In the genomic region with DNA sequence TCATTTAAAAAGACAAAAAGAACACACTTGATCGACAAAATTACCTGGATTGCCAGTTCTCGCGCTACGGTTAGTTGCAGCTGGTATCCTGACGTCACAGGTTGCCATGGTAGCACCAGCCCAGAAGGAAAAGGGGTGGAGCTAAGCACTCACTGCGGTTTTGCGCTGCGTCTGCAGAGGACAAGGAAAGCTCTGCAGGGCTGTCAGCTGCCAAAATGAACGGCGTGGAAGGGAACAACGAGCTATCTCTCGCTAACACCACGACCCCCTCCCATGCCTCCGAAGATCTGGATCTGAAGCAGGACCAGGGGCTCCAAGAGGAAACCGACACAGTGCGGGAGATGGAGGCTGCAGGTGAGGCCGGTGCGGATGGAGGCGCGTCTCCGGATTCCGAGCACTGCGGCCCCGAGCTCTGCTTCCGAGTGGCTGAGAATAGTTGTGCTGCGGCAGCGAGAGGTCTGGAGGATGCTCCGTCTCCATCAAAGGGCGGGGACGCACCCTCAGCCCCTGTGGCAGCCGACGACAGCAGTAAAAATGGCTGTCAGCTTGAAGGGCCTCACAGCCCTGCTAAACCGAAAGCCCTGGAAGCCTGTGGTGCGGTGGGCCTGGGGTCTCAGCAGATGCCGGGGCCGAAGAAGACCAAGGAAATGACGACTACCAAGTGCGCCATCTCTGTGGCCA, we compare ENCODE assay signal across 8 mouse cellular contexts. TPM values are rescaled to one million over a fixed set of nuclear protein-coding genes. Genes with fewer than 3 reads are reported as not detected.
DNase-seq lines count a peak whose midpoint lies in the region; ATAC-seq lines count a peak whose summit lies in the region.

TSS of gene Tspyl4 (plus strand) at position 144 of the 681 bp plus-strand sequence.

- ATAC-seq in megakaryocyte, adult 5-6 weeks (ENCODE audit: poor library complexity, severe bottlenecking) = peak; percentile 97

- DNase-seq in adrenal gland, adult 18-20 months (ENCODE audit: low spot score in 2 of 2) = peak; percentile 87
- peak; percentile 97 for DNase-seq in embryo, embryonic 10.5 days (ENCODE audit: low spot score)
- DNase-seq in gastrocnemius, postnatal 10 days = peak; percentile 86
- DNase-seq in induced T-regulatory cell, adult 2 months (ENCODE audit: low read depth) = peak; percentile 98
- peak; percentile 91 for DNase-seq in left cerebral cortex, adult 8-10 months (ENCODE audit: low spot score in 2 of 2)
- peak; percentile 96 for DNase-seq in right cerebral cortex, adult 18-20 months
- peak; percentile 61 for DNase-seq in urinary bladder, adult 2 months (ENCODE audit: low spot score)

RNA-seq across cellular contexts. Expression of gene Tspyl4, which starts in this region (rescaled TPM):
- total RNA-seq in adrenal gland, adult 18-20 months (2021) = 10 to 100 TPM; 17.2 to 19.0 TPM
- 1 to 10 TPM; 2.3 to 2.5 TPM for total RNA-seq in gastrocnemius, postnatal 10 days (2021)
- total RNA-seq in left cerebral cortex, adult 8-10 months (2022) = 100 to 1,000 TPM; 388 to 444 (median 418) TPM
- 1.6 and 2.6 TPM in 2 replicates for total RNA-seq in megakaryocyte, adult 5-6 weeks (2015)
- total RNA-seq in megakaryocyte, adult 5-6 weeks (2017) = 1.4 and 2.6 TPM in 2 replicates
- polyA plus RNA-seq in urinary bladder, adult 2 months (2012; rRNA removed) = 11.1 and 15.2 TPM in 2 replicates

Comparison
In these comparisons a context has a peak if more than half of its experiments do, and no peak if none do; other contexts are left out.
1. Peak in every context shown above with its lines: DNase-seq and ATAC-seq.
2. RNA of gene Tspyl4 (total RNA-seq): 388 to 444 TPM in left cerebral cortex, adult 8-10 months; 17.2 to 19.0 TPM in adrenal gland, adult 18-20 months, 2.3 to 2.5 TPM in gastrocnemius, postnatal 10 days and 1.4 to 2.6 TPM in megakaryocyte, adult 5-6 weeks; every median in the first group is over 10 times any median in the second.